Mouse (Mus musculus) telencephalon, adult 2 months (tissue): Measurements from ENCODE around the gene Ctnnbip1.
"Not testable (repeated sequence)": the region's sequence is repeated elsewhere in the genome, so short reads cannot be mapped to it uniquely, and the experiment has no call there.

ENCODE experiments used
- DNase-seq: peaks from one replicate; pipeline ENCODE4 v3.0.0-alpha.2; 2011; ENCODE audit warnings: low read depth, low spot score

The Ctnnbip1 gene

DNA sequence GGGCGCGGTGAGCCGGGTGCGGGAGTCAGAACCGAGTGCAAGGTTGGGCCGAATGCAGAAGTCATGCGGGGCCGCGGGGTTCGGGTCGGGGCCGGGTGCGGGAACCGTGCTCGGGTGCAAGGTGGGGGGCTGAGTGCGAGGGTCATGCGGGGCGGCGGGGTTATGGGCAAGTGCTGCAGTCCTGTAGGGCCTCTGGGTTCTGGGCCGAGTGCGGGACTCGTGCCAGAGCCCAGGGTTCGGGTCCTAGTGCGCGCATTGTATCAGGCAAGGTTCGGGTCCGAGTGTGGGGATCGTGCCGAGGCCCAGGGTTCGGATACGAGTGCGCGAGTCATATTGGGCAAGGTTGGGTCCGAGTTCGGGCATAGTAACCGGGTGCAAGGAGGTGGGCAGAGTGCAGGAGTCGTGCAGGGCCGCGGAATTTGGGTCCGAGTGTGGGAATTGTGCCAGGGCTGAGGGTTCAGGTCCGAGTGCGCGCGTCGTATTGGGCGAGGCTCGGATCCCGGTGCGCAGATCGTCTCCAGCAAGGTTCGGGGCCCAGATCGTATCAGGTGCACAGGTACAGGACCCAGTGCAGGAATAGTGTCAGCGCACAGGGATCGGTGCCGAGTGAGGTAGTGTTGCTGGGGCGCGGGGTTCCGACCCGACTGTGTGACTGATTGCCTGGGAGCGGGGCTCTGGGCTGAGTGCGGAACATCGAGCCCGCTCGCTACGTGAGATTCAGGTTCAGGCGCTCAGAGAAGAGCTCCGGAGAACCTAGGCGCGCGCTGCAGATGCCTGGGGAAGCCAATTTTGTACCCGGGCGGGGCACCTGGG lies 69.0 kb downstream of the Ctnnbip1 start:
- no peak for DNase-seq

DNA sequence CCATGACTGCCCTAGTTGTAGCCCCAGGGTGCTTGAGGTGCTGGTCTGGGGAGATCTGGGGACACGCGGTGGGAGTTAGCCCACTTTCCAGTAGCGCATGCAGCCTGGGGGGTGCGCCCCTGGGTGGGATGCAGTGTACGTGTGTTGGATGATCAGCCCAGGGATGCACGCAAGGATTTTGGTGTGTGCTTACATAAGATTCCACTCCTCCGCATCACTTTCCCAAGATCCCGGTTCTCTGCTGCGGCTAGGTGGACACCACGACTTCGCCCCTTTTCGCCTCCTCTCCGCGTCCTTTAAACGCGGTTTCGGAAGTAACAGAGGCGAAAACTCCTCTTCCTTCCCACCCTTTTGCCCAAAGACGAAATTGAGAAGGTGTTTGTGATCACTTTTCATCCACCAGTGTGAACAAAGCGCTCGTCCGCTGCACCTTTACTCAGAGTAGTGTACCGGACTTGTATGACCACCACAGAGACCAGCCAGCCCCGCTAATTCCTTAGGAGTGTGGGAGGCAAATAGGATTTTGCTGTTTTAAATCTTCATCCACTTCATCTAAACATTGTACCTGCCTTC lies 69.6 kb downstream of the Ctnnbip1 start:
- peak; percentile 78 for DNase-seq

DNA sequence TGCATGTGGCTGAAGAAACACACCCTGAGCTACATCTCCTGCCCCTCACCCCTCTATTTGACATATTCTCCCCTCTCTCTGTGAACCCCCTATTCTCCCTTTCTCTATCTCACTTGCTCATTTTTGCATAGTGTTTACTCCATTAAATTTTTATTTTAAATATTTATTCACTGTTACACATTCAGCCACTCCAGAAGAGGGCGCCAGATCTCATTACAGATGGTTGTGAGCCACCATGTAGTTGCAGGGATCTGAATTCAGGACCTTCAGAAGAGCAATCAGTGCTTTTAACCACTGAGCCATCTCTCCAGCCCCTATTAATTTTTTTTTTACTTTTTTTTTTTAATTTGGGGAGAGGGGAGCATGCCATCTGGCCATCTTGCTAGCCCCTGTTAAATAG lies 72.2 kb downstream of the Ctnnbip1 start:
- DNase-seq: no peak

DNA sequence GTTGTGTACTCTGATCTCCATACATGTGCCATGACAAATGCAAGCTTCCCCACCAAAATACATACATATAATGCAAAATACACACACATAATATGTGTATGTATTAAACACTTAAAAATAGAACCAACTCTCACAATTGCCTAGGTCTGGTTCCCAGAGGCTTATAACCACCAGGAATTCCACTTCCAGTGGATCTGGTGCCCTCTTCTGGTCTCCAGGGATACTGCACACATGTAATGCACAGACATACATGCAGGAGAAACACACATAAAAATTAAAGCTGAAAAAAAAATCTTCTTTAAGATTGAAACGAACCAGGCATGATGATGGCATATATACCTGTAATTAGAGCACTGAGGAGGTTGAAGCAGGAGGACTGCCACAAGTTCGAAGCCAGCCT lies 73.5 kb downstream of the Ctnnbip1 start:
- DNase-seq: no peak

DNA sequence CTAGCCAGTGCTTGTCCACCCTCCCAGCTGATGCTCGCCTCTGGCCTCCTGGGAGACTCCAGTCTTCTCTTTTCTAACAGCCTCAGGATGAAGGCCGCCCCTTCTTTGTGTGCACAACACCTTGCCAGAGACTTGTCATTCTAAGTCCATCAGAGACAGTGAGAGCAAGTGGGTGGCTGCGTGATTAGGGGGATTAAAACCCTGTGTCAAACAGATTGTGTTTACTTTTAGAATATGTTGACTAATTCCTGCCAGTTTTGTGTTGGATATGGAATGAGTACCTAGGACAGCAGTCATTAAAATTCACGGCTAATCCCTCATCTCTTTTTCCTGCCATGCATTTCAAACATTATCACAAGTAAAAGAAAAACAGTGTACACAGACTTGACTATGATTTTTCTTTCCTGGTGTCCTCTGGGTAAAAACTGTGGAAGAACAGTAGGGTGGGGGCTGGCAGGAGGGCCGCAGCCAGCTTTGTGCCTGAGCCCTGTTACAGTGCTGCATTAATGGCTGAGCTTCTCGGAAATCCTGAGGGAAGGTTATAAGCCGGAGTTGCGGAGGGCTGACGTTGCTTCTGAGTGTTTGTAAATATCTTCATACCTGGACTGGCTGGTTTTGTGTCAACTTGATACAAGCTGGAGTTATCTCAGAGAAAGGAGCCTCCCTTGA lies 77.0 kb downstream of the Ctnnbip1 start:
- DNase-seq: no peak

DNA sequence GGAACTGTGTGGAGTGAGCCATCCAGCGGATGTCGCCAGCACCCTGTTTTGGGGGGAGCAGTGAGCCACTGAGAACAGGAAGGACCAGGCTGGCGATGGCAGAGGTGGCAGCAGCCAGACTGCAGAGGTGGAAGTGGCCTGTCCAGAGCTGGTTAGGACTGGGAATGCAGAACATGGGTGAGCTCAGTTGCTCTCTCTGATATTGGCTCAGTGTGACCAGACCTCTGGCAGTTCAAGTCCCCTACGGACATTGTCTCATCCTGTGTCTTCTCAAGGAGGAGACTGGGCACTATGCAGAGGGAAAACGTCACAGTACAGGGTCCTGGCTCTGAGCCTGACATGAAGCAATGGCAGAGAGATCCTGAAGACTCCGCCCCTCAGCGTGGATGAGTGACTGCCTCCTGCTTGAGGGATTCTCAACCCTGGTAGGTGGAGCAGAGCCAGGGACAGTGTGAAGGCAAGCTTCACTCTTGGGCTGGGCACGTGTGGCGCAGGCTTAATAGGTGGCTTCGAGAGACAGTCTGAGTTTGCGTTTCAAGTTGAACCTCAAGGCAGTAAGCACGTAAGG lies 79.7 kb downstream of the Ctnnbip1 start:
- DNase-seq: no peak

DNA sequence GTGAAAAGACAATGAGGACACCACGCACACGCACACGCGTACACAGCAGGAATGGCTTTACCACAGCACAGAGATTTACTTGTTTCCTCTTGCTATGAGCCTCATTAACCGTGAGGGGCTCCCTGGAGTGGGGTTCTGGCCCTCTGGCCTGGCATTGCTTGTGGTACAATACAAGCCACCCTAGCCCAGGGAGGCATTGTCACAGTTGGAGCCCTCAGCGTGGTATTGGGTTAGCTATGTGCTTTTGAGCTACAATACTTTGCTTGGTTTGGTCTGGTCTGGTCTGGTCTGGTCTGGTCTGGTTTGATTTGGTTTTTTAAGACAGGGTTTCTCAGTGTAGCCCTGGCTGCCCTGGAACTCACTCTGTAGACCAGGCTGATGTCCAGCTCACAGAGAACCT lies 81.5 kb downstream of the Ctnnbip1 start:
- no peak for DNase-seq

DNA sequence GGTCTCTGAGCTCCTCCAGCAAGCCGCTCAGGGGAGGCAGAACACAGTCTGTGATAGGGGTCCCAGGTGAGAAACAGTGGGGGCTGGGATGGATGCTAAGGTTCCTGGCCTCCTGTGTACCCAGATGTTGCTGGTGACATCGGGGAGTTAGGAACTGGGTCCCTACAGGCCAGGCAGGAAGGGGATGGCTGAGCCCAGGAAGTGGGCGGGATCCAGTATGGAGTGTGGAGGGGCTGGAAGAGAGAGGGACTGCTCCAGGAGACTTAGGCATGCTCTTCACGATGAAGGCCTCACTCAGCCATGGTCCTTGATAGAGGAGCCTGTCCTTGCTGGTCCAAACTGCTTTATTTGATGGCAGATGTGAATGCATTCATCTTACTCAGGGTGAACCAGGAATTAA lies 82.1 kb downstream of the Ctnnbip1 start:
- DNase-seq: no peak

DNA sequence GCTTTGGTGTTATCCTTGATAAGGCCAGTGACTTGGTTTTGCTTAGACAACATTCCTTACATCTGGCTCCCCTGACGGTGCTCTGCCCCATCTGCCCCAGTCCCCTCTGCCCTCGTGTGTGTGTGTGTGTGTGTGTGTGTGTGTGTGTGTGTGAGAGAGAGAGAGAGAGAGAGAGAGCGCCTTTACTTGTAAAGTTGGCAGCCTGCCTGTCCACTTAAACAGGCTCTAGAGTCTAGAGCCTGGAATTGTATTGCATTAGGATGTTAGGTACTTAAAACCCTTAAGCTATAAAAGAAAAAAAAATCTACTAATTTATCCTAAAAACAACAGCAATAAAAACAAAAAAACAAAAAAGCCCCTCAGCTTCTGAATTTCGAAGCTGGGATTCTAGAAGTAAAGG lies 83.4 kb downstream of the Ctnnbip1 start:
- DNase-seq: no peak

DNA sequence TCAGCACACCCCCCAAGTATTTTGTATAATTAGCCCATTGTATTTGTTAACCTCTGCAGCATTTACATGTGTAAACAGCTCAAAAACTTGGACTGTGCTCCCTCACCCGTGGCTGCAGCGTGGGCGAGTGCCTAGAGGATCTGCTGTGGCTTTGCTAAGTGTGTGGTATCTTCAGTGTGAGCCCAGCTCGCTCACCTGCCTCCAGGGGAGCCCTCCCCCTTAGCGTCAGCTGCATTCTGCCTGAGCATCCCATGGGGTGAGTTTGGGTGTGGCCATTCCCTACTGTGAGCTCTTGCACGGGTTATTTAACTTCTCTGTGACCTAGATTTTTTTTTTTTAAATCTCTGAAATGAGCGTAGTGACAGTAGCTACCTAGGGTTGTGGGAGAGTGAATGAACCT lies 84.2 kb downstream of the Ctnnbip1 start:
- no peak for DNase-seq

DNA sequence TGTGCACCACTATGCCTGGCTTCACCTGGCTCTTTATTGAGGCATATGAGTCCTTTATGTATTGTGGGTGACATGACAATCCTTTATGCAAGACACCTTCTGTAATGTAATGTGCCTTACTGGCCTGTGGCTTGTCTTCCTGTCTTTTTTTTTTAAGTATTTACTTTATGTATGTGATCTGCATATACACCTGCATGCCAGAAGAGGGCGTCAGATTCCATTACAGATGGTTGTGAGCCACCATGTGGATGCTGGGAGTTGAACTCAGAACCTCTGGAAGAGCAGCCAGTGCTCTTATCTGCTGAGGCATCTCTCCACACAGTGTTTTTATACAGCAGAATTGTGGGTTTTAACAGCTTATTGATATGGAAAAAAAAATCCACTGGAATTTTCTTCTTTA lies 85.8 kb downstream of the Ctnnbip1 start:
- DNase-seq: no peak

DNA sequence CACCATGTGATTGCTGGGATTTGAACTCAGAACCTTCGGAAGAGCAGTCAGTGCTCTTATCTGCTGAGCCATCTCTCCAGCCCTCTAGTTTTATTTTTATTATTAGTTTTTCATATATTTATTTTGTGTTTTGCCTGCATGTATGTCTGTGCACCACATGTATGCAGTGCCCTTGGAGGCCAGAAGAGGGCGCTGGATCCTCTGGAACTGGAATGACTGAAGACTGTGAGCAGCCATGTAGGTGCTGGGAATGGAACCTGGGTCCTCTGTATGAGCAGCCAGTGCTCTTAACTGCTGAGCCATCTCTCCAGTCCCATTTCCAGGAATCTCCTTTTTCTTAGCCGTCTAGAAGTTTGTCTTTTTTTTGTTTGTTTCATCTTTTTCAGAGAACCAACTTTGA lies 86.5 kb downstream of the Ctnnbip1 start:
- DNase-seq: no peak

DNA sequence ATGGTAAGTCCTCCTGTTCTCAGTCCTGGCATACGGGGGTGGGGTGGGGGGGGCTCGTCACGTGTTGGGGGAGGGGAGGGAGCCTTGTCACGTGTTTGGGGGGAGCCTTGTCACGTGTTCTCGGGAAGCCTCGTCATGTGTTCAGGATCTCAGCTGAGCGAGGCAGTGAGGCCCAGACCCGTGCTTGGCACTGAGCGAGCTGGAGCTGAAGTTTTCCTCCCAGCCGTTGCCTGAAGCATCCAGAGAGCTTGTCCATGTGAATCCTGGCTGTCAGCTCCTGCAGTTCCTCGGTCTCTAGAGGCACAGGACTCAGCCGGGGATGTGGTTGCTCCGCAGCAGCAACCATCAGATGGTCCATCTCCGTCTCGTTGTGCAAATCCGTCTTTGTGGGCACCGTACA lies 88.0 kb downstream of the Ctnnbip1 start:
- DNase-seq: no peak

DNA sequence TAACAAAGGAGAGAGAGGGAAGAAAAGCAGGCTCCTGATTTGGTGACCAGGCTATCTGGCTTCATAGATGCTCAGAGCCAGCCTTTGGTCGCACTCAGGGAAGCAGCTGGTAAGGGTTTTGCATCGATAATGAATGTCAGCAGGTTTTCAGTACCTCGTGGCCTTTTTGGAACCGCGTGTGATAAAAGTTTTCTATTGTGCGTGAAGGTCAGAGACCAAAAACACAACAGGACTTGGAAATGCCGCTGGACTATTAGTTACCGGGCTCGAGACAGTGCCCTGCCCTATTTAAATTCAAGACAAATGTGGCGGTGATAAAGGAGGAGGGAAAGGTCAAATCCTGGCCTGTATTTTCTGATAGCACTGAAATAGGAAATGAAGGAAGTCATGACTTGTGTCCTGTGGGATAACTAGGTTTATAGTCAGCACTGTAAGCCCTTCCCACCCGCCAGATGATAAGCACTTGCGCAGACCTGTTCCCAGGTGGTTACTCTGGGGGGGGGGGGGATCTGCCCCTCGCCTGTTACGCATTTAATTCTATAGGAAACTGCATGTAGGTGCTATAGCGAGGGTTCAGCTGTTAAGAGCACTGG lies 88.8 kb downstream of the Ctnnbip1 start:
- DNase-seq: no peak

DNA sequence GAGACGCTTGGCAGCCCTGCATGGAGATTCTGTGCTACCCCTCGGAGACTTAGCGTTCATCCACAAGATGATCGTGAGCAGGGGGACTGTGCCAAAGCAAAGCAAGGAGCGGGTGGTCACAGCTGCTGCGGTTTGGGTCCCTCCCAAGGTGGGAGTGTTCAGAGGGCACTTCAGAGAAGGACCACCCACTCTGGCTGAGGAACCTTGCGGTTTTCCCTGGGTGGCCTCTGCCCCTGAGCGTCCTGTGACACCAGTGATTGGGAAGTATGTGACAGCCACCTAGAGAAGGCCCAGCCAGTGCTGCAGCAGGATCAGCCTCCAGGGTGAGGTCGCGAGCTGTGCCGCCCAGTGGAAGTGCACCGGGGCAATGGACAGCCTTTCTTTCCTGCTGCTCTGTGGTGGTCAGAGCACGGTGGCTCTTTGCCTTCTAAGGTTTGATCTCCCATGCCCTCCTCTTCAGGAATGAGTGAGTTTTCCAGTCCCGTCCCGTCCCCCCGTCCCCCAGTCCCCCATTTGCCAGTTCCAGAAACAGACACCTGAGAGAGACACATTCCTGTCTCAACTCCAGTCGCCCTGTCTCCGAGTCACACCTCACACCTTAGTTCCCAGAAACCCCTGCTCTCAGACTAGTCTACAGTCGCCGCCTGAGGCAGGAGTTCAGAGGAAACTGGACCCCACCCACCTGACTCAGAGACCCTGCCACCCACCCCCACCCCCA lies 89.7 kb downstream of the Ctnnbip1 start:
- DNase-seq: no peak

DNA sequence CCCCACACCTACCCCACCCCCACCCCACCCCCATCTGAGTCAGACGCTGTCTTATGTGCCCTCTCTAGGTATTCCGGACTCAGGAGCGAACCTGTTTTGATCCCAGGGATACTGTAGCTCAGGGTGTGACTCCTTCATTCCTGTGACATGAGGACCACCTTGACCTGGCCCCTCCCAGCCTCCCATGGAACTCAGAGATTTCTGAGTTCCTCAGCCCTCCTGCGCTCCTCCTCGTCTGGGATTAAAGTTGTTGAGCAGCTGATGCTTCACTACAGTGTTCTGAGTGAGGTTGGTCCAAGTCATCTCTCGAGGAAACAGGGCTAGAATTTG lies 90.2 kb downstream of the Ctnnbip1 start:
- no peak for DNase-seq

DNA sequence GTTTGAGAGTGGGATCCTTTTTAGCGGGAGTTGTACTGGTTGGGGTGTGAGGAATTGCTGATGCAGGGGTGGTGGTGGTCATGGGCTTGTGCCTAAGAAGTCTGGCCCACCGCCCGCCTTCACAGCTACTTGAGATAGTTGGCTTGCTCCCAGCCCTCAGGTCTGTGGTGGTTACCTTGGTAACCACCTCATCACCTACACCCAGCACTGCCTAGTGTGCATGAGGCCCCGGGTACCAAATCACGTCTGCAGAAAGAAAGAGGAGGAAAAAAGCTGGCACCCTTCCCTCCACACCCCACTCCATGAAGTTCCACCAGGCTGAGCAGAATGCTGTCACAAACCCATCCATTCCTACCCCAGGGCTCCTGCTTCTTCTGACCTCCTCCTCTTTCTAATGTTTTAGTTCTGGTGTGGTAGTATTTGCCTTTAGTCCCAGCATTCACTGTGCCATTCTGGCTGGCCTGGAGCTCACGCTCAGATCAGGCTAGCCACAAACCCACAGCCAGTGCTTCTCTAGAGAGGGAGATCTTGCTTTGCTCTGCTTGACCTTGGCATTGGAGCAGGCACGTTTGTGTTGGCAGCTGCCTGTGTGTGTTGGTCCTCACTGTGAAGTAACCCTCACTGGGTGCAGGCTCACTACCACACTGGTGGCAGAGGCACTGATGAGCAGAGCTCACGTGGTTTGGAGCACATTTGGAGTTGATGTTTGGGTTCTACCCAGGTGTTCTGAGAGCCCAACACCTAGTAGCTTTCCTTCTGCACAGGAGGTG lies 91.4 kb downstream of the Ctnnbip1 start:
- no peak for DNase-seq

DNA sequence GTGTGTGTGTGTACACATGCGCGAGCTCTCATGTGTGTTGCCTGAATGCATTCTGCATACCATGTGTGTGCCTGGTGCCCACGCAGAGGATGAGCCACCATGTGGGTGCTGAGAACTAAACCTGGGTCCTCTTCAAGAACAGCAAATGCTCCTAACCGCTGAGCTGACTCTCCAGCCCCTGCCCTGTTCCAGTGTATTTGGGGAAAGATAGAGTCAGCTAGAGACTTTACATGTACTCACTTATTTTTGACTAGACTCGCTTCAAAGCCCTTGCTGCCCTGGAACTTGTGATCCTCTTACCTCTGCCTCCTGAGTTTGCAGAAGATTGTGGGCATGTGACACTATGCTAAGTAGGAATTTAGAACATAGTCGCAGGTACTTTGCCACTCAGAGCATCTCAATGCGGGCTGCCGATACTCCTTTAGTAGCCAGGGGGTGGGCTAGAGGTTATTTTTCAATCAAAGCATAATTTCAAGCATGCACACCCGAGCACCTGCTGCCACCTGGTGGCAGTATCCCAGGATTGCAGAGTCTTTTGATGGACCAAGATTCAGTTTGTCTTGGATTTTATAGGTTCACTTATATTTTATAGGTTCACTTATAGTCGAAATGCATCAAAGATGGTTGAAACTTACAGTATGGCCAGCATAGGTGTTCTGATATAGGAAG lies 93.5 kb downstream of the Ctnnbip1 start:
- no peak for DNase-seq

DNA sequence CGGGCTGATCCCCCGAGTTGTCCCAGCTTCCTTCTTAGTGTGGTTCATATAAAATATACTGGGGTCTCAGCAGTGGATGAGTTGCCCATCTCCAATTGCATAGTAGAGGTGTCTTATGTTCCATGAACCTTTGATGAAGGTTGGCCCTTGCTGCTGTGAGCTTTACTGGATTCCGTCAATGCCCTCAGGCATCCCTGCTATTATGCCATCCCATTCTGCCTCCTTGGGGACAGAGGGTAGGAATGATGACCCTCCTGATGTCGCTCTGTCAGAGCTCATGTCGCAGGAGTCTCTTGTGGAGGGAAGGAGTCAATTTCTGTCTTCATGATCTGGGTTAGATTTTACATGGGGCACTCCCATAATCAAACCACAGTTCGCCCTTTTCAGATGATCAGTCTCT lies 95.5 kb downstream of the Ctnnbip1 start:
- not testable (repeated sequence) for DNase-seq

DNA sequence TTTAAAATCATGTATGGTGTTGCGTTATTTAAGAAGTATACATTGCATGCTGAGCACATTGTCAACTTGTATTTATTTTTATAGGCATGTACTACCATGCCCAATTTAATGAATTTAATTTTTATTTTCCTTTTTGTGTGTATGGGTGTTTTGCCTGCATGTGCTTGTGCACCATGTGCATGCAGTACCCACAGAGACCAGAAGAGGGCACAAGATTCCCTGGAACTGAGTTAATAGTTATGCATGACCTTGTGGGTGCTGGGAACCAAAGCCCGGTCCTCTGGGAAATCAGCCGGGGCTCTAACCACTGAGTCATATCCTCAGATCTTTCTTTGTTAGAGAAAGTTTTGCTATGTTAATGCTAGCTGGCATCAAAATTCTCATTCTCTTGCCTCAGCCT lies 96.8 kb downstream of the Ctnnbip1 start:
- no peak for DNase-seq
